In genomic region chr2:92048034-92048690, GRCm38 (mm10) we compare ENCODE assay signal across 22 mouse cellular contexts. TPM values are rescaled to one million over a fixed set of nuclear protein-coding genes. Genes with fewer than 3 reads are reported as not detected.
DNase-seq lines count a peak whose midpoint lies in the region; ATAC-seq and TF ChIP-seq lines count a peak whose summit lies in the region.
"Had no signal": no experiment of that assay in that cellular context is flagged by ENCODE, and none has a peak within 500 bp of the region (broad histone marks: within the 10 kb centered on the region; RNA-seq: fewer than 3 reads in every experiment).

No protein-coding gene starts in this region.

- no peaks in the 10 kb centered on the region for H3K79me2 ChIP-seq in myocyte (ENCODE audit: control insufficient read depth, insufficient read depth)

- H3K9ac ChIP-seq in heart, embryonic 13.5 days, result peak overlapping the region; percentile 50; the same call in 1 of the 2 replicates
- H3K9ac ChIP-seq in intestine, embryonic 15.5 days, result no peak overlapping the region
- H3K9ac ChIP-seq: heart, embryonic 15.5 days; hindbrain, embryonic 13.5 days had no signal

- DNase-seq in heart, adult 11 months, result no peak
- DNase-seq in MN1 (ENCODE audit: low spot score), result peak; percentile 58
- no peak for DNase-seq in adrenal gland, postnatal 25 days
- no peak for DNase-seq in kidney, postnatal 36 days
- DNase-seq: adrenal gland, adult 2 months; cerebellum, adult 11-12 months; cerebellum, adult 8-10 months; cerebellum, postnatal 36 days; gastrocnemius, postnatal 25 days; heart, postnatal 10 days; heart, postnatal 36 days; kidney, adult 18-20 months; kidney, adult 9 months had no signal

- H3ac ChIP-seq in myocyte (ENCODE audit: control insufficient read depth, insufficient read length), result no peak overlapping the region

- H3K4me2 ChIP-seq in heart, embryonic 13.5 days, result no peak overlapping the region
- H3K4me2 ChIP-seq in intestine, embryonic 15.5 days (replicated peaks), result 0 out of 2 replicates have a peak overlapping the region, but pooled peaks have one; percentile 15
- H3K4me2 ChIP-seq in myocyte (ENCODE audit: low read depth), result peak overlapping the region; percentile 39
- H3K4me2 ChIP-seq: heart, embryonic 15.5 days; hindbrain, embryonic 13.5 days had no signal

- peaks cover 20% of the 10 kb centered on the region for H3K4me1 ChIP-seq in heart, embryonic 13.5 days
- peaks cover 11% of the 10 kb centered on the region for H3K4me1 ChIP-seq in intestine, embryonic 15.5 days (replicated peaks)
- H3K4me1 ChIP-seq: heart, embryonic 15.5 days; hindbrain, embryonic 13.5 days had no signal

- no peaks in the 10 kb centered on the region for H3K9me3 ChIP-seq in heart, embryonic 13.5 days
- H3K9me3 ChIP-seq in intestine, embryonic 15.5 days, result no peaks in the 10 kb centered on the region
- H3K9me3 ChIP-seq: heart, embryonic 15.5 days; hindbrain, embryonic 10.5 days; hindbrain, embryonic 13.5 days had no signal

- no peaks in the 10 kb centered on the region for H3K36me3 ChIP-seq in heart, embryonic 13.5 days
- H3K36me3 ChIP-seq in intestine, embryonic 15.5 days, result no peaks in the 10 kb centered on the region
- no peaks in the 10 kb centered on the region for H3K36me3 ChIP-seq in myocyte (ENCODE audit: control insufficient read depth, insufficient read depth)
- H3K36me3 ChIP-seq: heart, embryonic 15.5 days; hindbrain, embryonic 10.5 days; hindbrain, embryonic 13.5 days had no signal

- H3K27ac ChIP-seq in heart, embryonic 13.5 days (replicated peaks), result no peak overlapping the region
- H3K27ac ChIP-seq in intestine, embryonic 15.5 days, result 0 out of 2 replicates have a peak overlapping the region, but pooled peaks have one; percentile 13
- H3K27ac ChIP-seq: heart, embryonic 15.5 days; hindbrain, embryonic 10.5 days; hindbrain, embryonic 13.5 days had no signal

- H3K27me3 ChIP-seq in heart, embryonic 13.5 days (replicated peaks), result peaks cover 19% of the 10 kb centered on the region; the same call in 1 of the 2 replicates
- H3K27me3 ChIP-seq in intestine, embryonic 15.5 days (replicated peaks), result no peaks in the 10 kb centered on the region; the same call in 1 of the 2 replicates
- no peaks in the 10 kb centered on the region for H3K27me3 ChIP-seq in myocyte (ENCODE audit: control insufficient read depth, insufficient read depth, insufficient read length)

- TF ChIP-seq POLR2A in myocyte (IDR thresholded peaks at IDR 0.05; ENCODE audit: insufficient read length, low read depth), result no peak

- no peak overlapping the region for H3K4me3 ChIP-seq in heart, embryonic 13.5 days
- no peak overlapping the region for H3K4me3 ChIP-seq in intestine, embryonic 15.5 days (replicated peaks)
- no peak overlapping the region for H3K4me3 ChIP-seq in myocyte
- H3K4me3 ChIP-seq: heart, embryonic 15.5 days; hindbrain, embryonic 10.5 days; hindbrain, embryonic 13.5 days had no signal

- ATAC-seq in heart, embryonic 13.5 days (ENCODE audit: extremely low read depth, insufficient number of reproducible peaks, low FRiP score, low TSS enrichment), result no peak
- peak; percentile 56 for ATAC-seq in intestine, embryonic 15.5 days
- ATAC-seq: CD4-positive, CD25-positive, alpha-beta regulatory T cell, adult 4 months; forebrain, embryonic 14.5 days; hindbrain, embryonic 16.5 days had no signal

- WGBS in heart, embryonic 13.5 days, result 56% methylated on average over 9 of the region's 9 CpGs
- 55% methylated on average over 9 of the region's 9 CpGs for WGBS in intestine, embryonic 15.5 days

TF ChIP-seq in myocyte, 11 proteins besides CTCF, POLR2A, EP300 and RAD21:
- TF ChIP-seq MYOG (IDR thresholded peaks at IDR 0.05; ENCODE audit: control insufficient read depth in 1 of 3, insufficient read depth in 1 of 3, insufficient read length in 2 of 3, low read depth in 2 of 3), result no peak
- TF ChIP-seq POLR2AphosphoS2 (IDR thresholded peaks at IDR 0.05; ENCODE audit: insufficient read length, low read depth), result no peak
- TF ChIP-seq REST (IDR thresholded peaks at IDR 0.05; ENCODE audit: insufficient read depth, insufficient read length), result no peak
- TF ChIP-seq USF1 (IDR thresholded peaks at IDR 0.05; ENCODE audit: low read depth), result no peak
- TF ChIP-seq TCF3 (IDR thresholded peaks at IDR 0.05; ENCODE audit: insufficient read length, low read depth), result no peak
- no peak for TF ChIP-seq CEBPB (IDR thresholded peaks at IDR 0.05; ENCODE audit: insufficient read depth, poor library complexity, severe bottlenecking)
- TF ChIP-seq MYOD1 (IDR thresholded peaks at IDR 0.05; ENCODE audit: control insufficient read depth in 1 of 3, insufficient read length in 2 of 3, low read depth in 2 of 3), result no peak
- no peak for TF ChIP-seq TCF12 (IDR thresholded peaks at IDR 0.05; ENCODE audit: insufficient read depth, poor library complexity, severe bottlenecking)
- no peak for TF ChIP-seq SRF (IDR thresholded peaks at IDR 0.05; ENCODE audit: control insufficient read depth, insufficient read length, low read depth)
- no peak for TF ChIP-seq MAX (IDR thresholded peaks at IDR 0.05; ENCODE audit: low read depth)
- TF ChIP-seq E2F4 (IDR thresholded peaks at IDR 0.05; ENCODE audit: insufficient read depth), result no peak

RNA-seq across cellular contexts. Expression of gene Creb3l1, which starts 23.9 kb away (rescaled TPM):
- 6.9 and 9.0 TPM in 2 replicates for polyA plus RNA-seq in heart, embryonic 13.5 days (2015; fragmentation: Nextera tagmentation; extraction: Ambion mirVana)
- 16.8 and 18.7 TPM in 2 replicates for polyA plus RNA-seq in intestine, embryonic 15.5 days (2015; fragmentation: Nextera tagmentation; extraction: Ambion mirVana)
- 97.3 TPM for polyA plus RNA-seq in myocyte (2012; fragmentation: generic; extraction: Trizol)
- total RNA-seq in adrenal gland, postnatal 25 days (2021), result 4.3 and 8.4 TPM in 2 replicates

RNA-seq across cellular contexts. Expression of gene Phf21a, which starts 44.8 kb away (rescaled TPM):
- polyA plus RNA-seq in heart, embryonic 13.5 days (2015; fragmentation: Nextera tagmentation; extraction: Ambion mirVana), result 20.6 and 23.8 TPM in 2 replicates
- polyA plus RNA-seq in intestine, embryonic 15.5 days (2015; fragmentation: Nextera tagmentation; extraction: Ambion mirVana), result 18.1 and 19.1 TPM in 2 replicates
- polyA plus RNA-seq in myocyte (2012; fragmentation: generic; extraction: Trizol), result 14.7 TPM
- 91.3 and 95.3 TPM in 2 replicates for total RNA-seq in adrenal gland, postnatal 25 days (2021)
